Mouse (Mus musculus): ENCODE data around the gene Yif1b.

GRCm38 (mm10) chr7:29279924-29280323 lies 41.8 kb downstream of the Yif1b start:
- TF ChIP-seq CTCF (conservative IDR thresholded peaks at IDR 0.05; ENCODE audit: low read length): no peak
- TF ChIP-seq POU5F1 (IDR thresholded peaks at IDR 0.05; ENCODE audit: borderline replicate concordance, low read length): no peak

Measured in E14TG2a.4 (cell line).